Mouse (Mus musculus) inflammation-experienced regulatory T-cells, adult 6 months (primary cell): ENCODE measurements around the gene Abcb8. TPM values are rescaled to one million over a fixed set of nuclear protein-coding genes. Genes with fewer than 3 reads are reported as not detected.

ENCODE experiments used
- polyA plus RNA-seq, 3 experiments: library from polyadenylated mRNA; unstranded; fragments of 100-300 nt; shearing (Covaris generic); gene quantifications; one replicate each; pipeline ENCODE4 v1.2.1; 2017

The Abcb8 gene
- polyA plus RNA-seq, 3 experiments from 2014 or later: 15.5 to 26.5 (median 20.9) TPM

Other genes with a start within 250 kb of the Abcb8 start
- gene Nupl2, start 228.7 kb upstream of the Abcb8 start, polyA plus RNA-seq: 1 to 10 TPM; 3.5 to 5.9 (median 3.7) TPM
- gene Kcnh2, start 42.1 kb upstream of the Abcb8 start, polyA plus RNA-seq: under 1 TPM in 2 of 3 experiments, not detected in 1; 0.38 to 0.47 TPM
- gene Nos3, start 28.9 kb upstream of the Abcb8 start, polyA plus RNA-seq: under 1 TPM in 2 of 3 experiments, not detected in 1; 0.08 to 0.17 TPM
- gene Atg9b, start 1.5 kb upstream of the Abcb8 start, polyA plus RNA-seq: 1 to 10 TPM; 1.1 to 1.7 (median 1.4) TPM
- not detected for gene Asic3, start 19.7 kb downstream of the Abcb8 start, polyA plus RNA-seq
- gene Cdk5, start 29.9 kb downstream of the Abcb8 start, polyA plus RNA-seq: 10 to 100 TPM; 47.6 to 66.2 (median 62.8) TPM
- 10 to 100 TPM; 11.4 to 17.1 (median 12.4) TPM for gene Slc4a2, start 30.2 kb downstream of the Abcb8 start, polyA plus RNA-seq
- 10 to 100 TPM; 32.1 to 63.3 (median 63.0) TPM for gene Fastk, start 51.6 kb downstream of the Abcb8 start, polyA plus RNA-seq
- 10 to 100 TPM; 50.9 to 68.9 (median 59.0) TPM for gene Tmub1, start 54.2 kb downstream of the Abcb8 start, polyA plus RNA-seq
- 1 to 10 TPM; 5.4 to 9.7 (median 7.5) TPM for gene Agap3, start 58.5 kb downstream of the Abcb8 start, polyA plus RNA-seq
- gene Gbx1, start 133.5 kb downstream of the Abcb8 start, polyA plus RNA-seq: under 1 TPM in 1 of 3 experiments, not detected in 2; 0.16 TPM
- gene Asb10, start 147.3 kb downstream of the Abcb8 start, polyA plus RNA-seq: not detected
- gene 4931409K22Rik, start 163.1 kb downstream of the Abcb8 start, polyA plus RNA-seq: not detected
- 10 to 100 TPM; 52.1 to 67.7 (median 61.3) TPM for gene Abcf2, start 183.8 kb downstream of the Abcb8 start, polyA plus RNA-seq
- gene Chpf2, start 193.1 kb downstream of the Abcb8 start, polyA plus RNA-seq: 10 to 100 TPM in 2 of 3 experiments, 1 to 10 TPM in 1; 8.5 to 12.9 (median 10.0) TPM
- 1 to 10 TPM in 1 of 3 experiments, under 1 TPM in 2; 0.50 to 1.9 (median 0.69) TPM for gene Smarcd3, start 230.7 kb downstream of the Abcb8 start, polyA plus RNA-seq